Mouse (Mus musculus) heart, postnatal 0 days (tissue): ENCODE measurements at regions not wholly inside any gene's neighbourhood (a gene's known extent, or its start where the extent isn't known, plus 50 kb on each side); places are given as distances from the start of the nearest gene placed in this dataset.

Experiments used
- ATAC-seq: fragments of 200-750 bp; cut with Nextera tagmentation; 2 replicates; pipeline ENCODE4 v1.8.0; 2017; ENCODE audit warnings: low read depth, moderate number of reproducible peaks, moderate library complexity; ENCODE audit not compliant: insufficient read depth
- DNase-seq: peaks from one replicate; pipeline ENCODE4 v3.0.0-alpha.2; 2016; ENCODE audit warnings: low spot score
- H3K27ac ChIP-seq: fragments of 300-500 bp; sonication (generic); 2 replicates; pipeline ENCODE4 v1.5.1; 2014; ENCODE audit warnings: low read depth, mild to moderate bottlenecking
- H3K27me3 ChIP-seq: fragments of 300-500 bp; sonication (generic); 2 replicates; pipeline ENCODE4 v1.6.1; 2014; ENCODE audit warnings: low read length, mixed read lengths; ENCODE audit not compliant: control insufficient read depth, insufficient read depth
- H3K36me3 ChIP-seq: fragments of 300-500 bp; sonication (generic); replicated peaks from 2 replicates; pipeline ENCODE4 v1.6.1; 2014; ENCODE audit warnings: low read length, mixed read lengths; ENCODE audit not compliant: control insufficient read depth, insufficient read depth
- H3K4me1 ChIP-seq: fragments of 300-500 bp; sonication (generic); 2 replicates; pipeline ENCODE4 v1.6.1; 2014; ENCODE audit warnings: antibody characterized with exemption; ENCODE audit not compliant: control insufficient read depth, insufficient read depth
- H3K4me2 ChIP-seq: fragments of 300-500 bp; sonication (generic); 2 replicates; pipeline ENCODE4 v1.6.1; 2014; ENCODE audit warnings: low read depth, mild to moderate bottlenecking, low read length, moderate library complexity
- H3K4me3 ChIP-seq: fragments of 300-500 bp; sonication (generic); 2 replicates; pipeline ENCODE4 v1.5.1; 2014; ENCODE audit warnings: low read depth, low read length
- H3K9ac ChIP-seq: fragments of 300-500 bp; sonication (generic); replicated peaks from 2 replicates; pipeline ENCODE4 v1.6.1; 2014; ENCODE audit warnings: low read depth, low read length, mixed read lengths
- H3K9me3 ChIP-seq: fragments of 300-500 bp; sonication (generic); replicated peaks from 2 replicates; pipeline ENCODE4 v1.6.1; 2016; ENCODE audit warnings: low read length; ENCODE audit not compliant: control insufficient read depth
- CTCF ChIP-seq: IDR thresholded peaks from 2 replicates; pipeline ENCODE4 v1.5.1; 2016; ENCODE audit warnings: antibody characterized with exemption, control low read depth, low read depth
- EP300 ChIP-seq: IDR thresholded peaks from 2 replicates; pipeline ENCODE4 v1.6.1; 2016; ENCODE audit warnings: antibody characterized with exemption, low read depth
- WGBS: fragments of 180-500 bp; shearing (Covaris S2); extraction: QIAGEN DNeasy Blood & Tissue Kit; methylation state at CpG from one replicate; pipeline ENCODE4 v1.1.7; 2014; 5-methylcytosine and 5-hydroxymethylcytosine counted together

GRCm38 (mm10) chr5:91220174-91220573, 80.8 kb downstream of the Areg start:
- DNase-seq (no peak), ATAC-seq (no peak)
- no peaks in the 10 kb centered on the region for H3K27me3 ChIP-seq
- TF ChIP-seq EP300 (no peak), CTCF (no peak)
- H3K4me2 ChIP-seq: no peak overlapping the region
- 73% methylated on average over 4 of the region's 4 CpGs for WGBS
- no peak overlapping the region for H3K4me3 ChIP-seq
- H3K9ac ChIP-seq: no peak overlapping the region
- no peak overlapping the region for H3K27ac ChIP-seq
- H3K4me1 ChIP-seq: no peaks in the 10 kb centered on the region
- H3K9me3 ChIP-seq: no peaks in the 10 kb centered on the region
- H3K36me3 ChIP-seq: no peaks in the 10 kb centered on the region

- DNase-seq (no peak), ATAC-seq (no peak)
- Histone ChIP-seq H3K4me1 (no peaks in the 10 kb centered on the region), H3K27me3 (no peaks in the 10 kb centered on the region), H3K9me3 (no peaks in the 10 kb centered on the region), H3K27ac (no peak overlapping the region), H3K4me3 (no peak overlapping the region), H3K36me3 (no peaks in the 10 kb centered on the region), H3K4me2 (no peak overlapping the region), H3K9ac (no peak overlapping the region)
- 53% methylated on average over 4 of the region's 4 CpGs for WGBS
- no peak for TF ChIP-seq EP300
- TF ChIP-seq CTCF: no peak
These were observed 102.3 kb downstream of the Areg start for GRCm38 (mm10) chr5:91241656-91242055.

GRCm38 (mm10) chr5:91247444-91247843, 108.0 kb downstream of the Areg start:
- DNase-seq (no peak), ATAC-seq (no peak)
- Histone ChIP-seq H3K36me3 (no peaks in the 10 kb centered on the region), H3K9me3 (no peaks in the 10 kb centered on the region), H3K9ac (no peak overlapping the region), H3K27me3 (no peaks in the 10 kb centered on the region), H3K4me2 (no peak overlapping the region), H3K27ac (no peak overlapping the region), H3K4me3 (no peak overlapping the region), H3K4me1 (no peaks in the 10 kb centered on the region)
- TF ChIP-seq EP300: no peak
- TF ChIP-seq CTCF: no peak
- WGBS: 83% methylated on average over 5 of the region's 5 CpGs

GRCm38 (mm10) chr5:91261895-91262294, 122.5 kb downstream of the Areg start:
- Histone ChIP-seq H3K36me3 (no peaks in the 10 kb centered on the region), H3K9me3 (no peaks in the 10 kb centered on the region), H3K4me1 (no peaks in the 10 kb centered on the region), H3K27ac (no peak overlapping the region), H3K4me2 (no peak overlapping the region), H3K4me3 (no peak overlapping the region), H3K27me3 (no peaks in the 10 kb centered on the region), H3K9ac (no peak overlapping the region)
- TF ChIP-seq EP300: no peak
- no peak for TF ChIP-seq CTCF
- ATAC-seq (no peak), DNase-seq (no peak)

- no peaks in the 10 kb centered on the region for H3K27me3 ChIP-seq
- no peak for ATAC-seq
- no peak overlapping the region for H3K4me3 ChIP-seq
- H3K36me3 ChIP-seq: no peaks in the 10 kb centered on the region
- H3K4me1 ChIP-seq: no peaks in the 10 kb centered on the region
- H3K27ac ChIP-seq: no peak overlapping the region
- no peaks in the 10 kb centered on the region for H3K9me3 ChIP-seq
- H3K4me2 ChIP-seq: no peak overlapping the region
- H3K9ac ChIP-seq: no peak overlapping the region
- DNase-seq: no peak
- TF ChIP-seq EP300: no peak
- no peak for TF ChIP-seq CTCF
- WGBS: 30% methylated on average over 1 of the region's 1 CpGs
These were observed 123.1 kb downstream of the Areg start for GRCm38 (mm10) chr5:91262526-91262925.

GRCm38 (mm10) chr5:91270747-91271146, 131.3 kb downstream of the Areg start:
- no peak overlapping the region for H3K4me2 ChIP-seq
- H3K4me1 ChIP-seq: no peaks in the 10 kb centered on the region
- TF ChIP-seq CTCF (peak; percentile 55), EP300 (no peak)
- H3K4me3 ChIP-seq: no peak overlapping the region
- no peaks in the 10 kb centered on the region for H3K27me3 ChIP-seq
- H3K27ac ChIP-seq: no peak overlapping the region
- no peak overlapping the region for H3K9ac ChIP-seq
- no peaks in the 10 kb centered on the region for H3K36me3 ChIP-seq
- 76% methylated on average over 1 of the region's 1 CpGs for WGBS
- ATAC-seq (no peak), DNase-seq (no peak)
- H3K9me3 ChIP-seq: no peaks in the 10 kb centered on the region
